Mouse (Mus musculus) liver (tissue): ENCODE results near the gene Wscd2.

ENCODE experiments used
- DNase-seq: peaks from one replicate; pipeline ENCODE4 v3.0.0-alpha.2; 2020; ENCODE audit warnings: mixed read lengths

Gene Wscd2

DNA sequence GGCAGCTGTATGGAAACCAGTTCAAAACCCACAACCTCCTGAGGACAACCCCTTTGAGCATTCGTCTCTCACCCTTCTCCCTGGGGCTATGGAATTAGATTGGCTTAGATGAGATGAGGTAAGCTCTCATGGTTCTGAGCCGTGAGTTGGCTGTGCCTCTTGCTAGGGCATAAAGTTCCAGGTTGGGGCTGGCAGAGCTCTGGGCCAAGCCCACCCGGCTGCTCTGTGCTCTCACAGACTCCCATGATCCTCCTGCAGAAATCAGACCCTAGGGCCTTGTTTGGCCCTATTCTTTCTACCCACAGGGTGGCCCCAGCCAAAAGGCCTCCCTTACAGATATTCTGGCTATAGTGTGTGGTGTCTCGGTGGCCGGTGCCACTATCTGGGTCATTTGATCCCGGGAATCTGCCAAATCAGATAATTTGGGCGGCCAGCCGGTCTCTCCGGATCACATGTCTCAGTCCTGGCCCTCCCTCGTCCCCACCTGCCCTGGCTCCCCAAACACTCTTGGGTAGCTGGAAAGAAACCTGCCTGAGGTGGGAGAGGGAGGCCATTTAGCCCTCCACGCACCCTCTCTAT lies 4.5 kb upstream of the Wscd2 start:
- no peak for DNase-seq

DNA sequence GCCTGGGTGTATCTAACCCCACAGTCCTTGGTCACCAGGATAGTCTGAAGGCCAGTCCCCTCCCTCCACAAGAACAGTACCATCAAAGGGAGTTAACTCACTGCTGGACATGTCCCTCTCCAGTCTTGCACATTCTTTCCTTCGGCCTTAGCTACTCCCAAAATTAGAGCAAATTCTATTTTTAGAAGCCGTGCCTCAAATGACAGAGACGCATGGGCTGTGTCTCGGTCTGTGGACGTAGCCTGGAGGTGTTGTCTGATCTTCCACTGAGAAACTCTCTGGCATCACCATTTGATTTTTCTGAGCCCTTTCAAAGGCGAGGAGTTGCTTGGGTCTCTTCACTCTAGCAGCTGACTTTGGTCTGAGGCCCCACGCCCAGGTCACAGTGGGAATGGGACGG lies 2.3 kb upstream of the Wscd2 start:
- no peak for DNase-seq

DNA sequence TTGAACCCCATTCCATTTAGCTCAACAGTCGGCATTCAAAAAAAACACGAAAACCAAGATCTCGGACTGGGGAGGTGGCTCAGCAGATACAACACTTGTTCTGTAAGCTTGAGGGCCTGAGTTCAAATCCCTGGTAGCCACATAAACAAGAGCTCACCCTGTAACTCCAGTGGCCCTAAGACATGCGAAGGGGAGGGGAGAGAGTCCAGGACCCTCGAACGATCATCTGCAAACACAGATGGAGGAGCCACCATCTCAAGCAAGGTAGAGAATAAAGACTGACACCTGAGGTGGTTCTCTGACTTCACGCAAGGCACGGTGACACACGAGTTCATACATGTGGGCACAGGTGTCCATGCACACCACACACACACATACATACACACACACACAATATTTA lies 516 bp upstream of the Wscd2 start:
- no peak for DNase-seq

DNA sequence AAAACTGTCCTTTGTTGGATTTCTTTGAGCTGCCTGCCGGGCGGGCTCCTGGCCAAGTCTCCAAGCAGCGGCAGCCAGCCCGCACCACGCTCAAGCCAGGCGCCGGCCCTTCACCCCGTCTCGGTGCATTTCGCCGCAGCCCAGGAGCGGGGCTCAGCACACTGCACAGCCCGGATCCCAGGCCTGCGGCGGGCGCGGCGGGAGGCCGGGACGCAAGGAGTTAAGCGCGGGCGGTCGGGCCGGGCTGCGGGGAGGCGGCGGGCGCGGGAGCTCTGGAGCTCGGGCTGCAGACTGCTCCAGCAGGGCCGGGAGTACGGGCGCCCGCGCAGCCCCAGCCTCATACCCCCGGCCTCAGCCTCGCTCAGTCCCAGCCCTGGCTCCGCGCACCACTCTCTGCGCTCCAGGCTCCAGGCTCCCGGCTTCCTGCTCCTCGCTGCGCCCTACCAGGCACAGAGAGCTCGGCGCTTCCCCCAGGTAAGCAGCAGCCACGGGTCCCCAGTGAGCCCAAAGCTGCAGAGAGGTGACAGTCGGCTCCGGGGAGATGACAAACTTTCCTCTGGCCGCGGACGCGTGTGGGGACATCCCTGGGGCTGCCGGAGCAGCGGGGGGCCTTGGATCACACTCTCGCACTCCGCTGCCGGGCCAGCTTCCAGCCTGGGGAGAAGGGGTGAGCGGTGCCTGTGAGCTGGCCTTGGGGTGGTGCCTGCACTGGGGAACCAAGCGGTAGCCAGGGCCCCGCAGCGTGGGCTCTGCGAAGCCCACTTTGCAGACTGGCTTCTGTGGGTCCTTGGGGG lies 531 bp downstream of the Wscd2 start:
- peak; percentile 13 for DNase-seq

DNA sequence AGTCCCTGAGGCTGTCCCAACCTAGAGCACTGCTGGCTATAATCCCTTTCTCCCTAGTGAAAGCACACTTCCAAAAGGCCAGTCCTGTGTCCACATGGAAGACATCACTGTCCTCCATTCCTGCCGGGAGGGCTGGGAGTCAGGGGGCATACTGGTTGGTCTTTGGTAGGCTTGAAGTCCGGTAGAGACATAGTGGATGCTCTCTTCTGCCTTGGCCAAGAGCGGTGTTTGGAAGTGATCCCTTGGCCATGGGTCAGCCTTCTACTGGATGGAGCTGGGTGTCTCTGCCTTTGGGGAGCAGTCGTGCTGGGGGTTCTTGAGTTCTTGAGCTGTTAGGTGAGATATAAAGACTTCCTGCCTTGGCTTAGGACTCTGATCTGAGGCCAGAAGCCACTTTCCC lies 1.4 kb downstream of the Wscd2 start:
- DNase-seq, result no peak

DNA sequence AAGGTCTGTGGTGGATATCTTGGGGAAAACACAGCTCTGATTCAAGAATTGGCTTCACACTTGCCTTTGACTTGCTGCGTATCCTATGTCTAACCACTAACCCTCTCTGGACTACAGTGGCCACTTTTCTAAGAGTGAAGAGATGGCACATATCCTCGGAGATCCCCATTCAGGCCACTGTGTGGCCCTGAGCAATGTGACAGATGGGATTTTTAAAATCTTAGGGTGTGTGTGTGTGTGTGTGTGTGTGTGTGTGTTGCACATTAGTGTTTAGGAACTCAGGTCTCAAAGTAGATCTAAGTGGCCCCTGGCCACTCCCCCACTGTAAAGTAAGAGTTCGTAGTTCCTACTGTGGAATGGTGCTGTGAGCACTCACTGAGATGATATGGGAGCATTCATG lies 1.9 kb downstream of the Wscd2 start:
- DNase-seq, result no peak

DNA sequence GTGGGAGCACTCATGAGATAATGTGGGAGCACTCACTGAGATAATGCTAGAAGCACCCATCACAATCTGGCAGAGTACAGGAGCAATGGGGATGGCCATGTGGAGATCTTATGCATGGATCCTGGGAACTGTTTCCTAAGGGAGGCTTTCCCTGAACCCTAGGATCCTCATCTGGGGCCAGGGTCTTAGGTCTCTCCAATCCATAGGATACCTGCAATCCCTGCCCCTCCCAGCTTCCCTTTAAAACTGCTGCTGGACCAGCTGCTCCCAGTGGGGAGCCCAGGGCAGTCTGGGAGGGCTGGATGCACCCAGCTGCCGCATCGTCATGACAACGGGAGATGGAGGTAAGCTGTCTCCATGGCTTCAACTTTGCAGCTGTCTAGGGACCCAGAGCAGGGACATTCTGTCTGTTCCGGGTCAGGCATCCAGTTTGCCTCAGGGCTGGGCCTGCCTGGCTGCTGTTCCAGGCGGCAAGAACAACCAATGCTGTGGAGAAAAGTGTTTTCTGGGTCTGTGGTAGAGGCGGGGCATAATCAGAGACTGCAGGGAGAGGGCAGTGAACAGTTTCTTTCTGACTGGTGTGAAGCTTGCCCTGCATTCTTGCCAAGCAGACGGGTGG lies 2.4 kb downstream of the Wscd2 start:
- no peak for DNase-seq

DNA sequence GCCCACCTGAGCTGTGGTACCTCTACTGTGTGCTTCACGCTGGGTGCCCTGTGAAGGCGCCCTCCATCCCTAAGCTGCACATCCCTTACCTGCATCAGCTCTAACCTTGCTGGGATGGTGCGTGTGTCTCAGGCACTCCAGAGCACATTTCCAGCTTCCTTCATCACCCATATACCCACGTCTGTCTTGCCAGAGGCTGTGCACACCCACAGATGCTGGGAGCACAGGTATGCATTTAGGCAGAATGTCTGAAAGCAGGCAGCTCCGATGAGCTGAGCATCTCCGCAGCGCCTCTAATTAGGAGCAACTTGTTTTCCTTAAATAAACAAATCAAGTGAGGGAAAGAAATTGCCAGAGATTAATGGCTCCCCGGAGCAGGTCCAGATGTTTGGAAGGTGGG lies 3.9 kb downstream of the Wscd2 start:
- DNase-seq, result no peak

DNA sequence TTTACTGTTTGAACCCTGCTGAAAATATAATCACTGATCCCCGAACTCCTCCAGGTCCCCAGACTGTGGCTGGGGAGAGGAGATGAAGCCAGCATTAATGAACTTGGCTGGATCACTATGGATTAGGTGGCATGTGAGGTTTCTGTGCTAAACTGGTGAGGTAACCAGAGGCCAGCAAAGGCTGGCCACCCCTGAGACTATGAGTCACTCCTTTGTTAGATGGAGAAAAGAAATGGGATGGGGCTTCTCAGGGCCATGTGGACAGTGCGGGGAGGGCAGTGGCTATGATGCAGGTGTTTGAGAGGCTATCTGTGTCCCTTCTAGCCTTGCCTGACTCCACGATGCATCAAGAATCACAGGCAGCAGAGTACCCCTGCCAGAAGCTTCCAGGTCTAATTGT lies 6.8 kb downstream of the Wscd2 start:
- DNase-seq, result no peak

DNA sequence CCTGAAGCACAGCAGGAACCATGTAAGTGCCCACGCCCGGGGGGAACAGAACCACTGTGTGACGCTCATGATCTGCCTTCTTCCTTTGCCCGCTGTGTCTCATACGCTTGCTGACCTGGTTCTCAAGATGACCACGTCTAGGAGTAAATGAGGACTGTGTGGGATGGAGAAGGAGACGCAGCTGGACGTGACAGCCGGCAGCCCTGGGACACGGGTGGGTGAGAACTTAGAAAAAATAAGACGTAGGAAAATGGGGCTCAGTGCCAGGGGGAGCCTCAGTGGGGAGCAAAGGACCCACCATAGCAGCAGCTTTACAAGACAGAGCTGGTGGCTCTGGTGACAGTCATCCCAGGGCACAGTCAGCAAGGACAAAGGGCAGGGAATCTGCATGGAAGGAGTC lies 9.3 kb downstream of the Wscd2 start:
- no peak for DNase-seq

DNA sequence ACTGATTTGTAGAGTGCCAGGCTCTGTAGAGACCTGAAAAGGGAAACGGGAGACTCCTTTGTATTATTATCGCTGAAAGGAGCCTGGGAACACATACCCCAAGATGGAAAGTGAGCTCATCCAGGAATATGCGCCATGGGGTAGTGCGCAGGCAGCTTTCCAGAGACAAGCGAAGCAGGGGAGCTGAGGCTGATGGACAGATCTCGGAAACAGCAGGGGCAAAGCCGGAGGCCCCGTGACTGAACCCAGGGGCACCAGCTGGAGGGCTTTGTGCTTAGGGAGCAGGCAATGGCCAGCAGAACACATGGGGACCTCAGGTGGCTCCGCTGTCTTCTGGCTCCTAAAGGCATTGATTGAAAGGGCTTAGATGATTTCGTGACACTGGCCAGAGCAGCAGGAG lies 13.1 kb downstream of the Wscd2 start:
- no peak for DNase-seq

DNA sequence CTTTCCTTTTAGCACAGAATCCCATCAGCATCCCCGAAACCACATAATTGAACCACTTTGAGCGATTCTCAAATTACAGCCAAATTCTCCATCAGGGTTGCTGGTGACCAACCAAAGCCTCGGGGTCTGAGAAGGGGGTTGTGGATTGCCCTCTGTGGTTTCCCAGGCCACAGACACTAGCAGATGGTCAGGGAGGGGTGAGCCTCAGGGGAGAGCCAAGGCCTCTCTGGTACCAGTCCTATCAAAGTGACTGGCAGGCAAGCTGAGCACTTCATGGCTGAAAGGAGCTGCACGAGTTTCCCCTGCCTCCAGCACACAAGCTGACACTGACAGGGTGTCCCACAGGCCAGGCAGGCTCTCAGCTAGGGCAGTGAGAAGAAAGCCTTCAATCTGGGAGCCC lies 14.5 kb downstream of the Wscd2 start:
- DNase-seq, result no peak

DNA sequence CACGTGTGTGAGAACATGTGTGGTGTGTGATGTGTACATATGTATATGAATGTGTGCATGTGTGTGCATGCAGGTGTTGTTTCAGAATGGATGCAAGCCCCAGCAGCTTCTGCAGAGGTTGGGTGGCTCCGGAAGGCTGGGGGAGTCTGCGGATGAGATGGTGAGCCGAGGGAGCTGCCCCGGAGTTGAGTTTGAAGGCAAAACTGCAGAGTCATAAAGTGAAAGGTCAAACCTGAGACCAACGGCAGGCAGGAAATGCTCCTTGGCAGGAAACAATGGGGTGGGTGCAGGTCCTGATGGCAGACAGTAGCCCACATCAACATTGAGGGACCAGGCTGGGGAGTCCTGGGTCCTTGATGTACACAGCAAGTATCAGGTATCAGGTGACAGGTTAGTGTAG lies 15.9 kb downstream of the Wscd2 start:
- no peak for DNase-seq

DNA sequence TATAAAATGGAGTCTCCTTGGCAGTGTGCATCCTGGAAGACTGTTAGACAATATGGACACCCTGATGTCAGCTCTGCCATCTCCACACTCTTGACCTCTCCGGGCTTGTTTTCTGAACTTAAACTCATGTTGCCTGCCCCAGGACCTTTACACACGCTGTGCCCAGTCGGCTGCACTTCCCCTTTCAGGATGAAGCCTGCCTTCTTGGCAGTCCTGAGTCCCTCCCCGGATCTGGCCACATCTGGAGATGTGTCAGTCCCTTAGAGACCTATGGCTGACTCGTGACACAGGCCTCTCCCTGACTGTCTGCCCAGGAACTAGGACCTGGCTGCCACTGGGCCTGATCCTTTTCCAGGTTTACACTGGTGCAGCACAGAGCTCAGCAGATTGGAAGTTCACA lies 16.6 kb downstream of the Wscd2 start:
- DNase-seq, result no peak

DNA sequence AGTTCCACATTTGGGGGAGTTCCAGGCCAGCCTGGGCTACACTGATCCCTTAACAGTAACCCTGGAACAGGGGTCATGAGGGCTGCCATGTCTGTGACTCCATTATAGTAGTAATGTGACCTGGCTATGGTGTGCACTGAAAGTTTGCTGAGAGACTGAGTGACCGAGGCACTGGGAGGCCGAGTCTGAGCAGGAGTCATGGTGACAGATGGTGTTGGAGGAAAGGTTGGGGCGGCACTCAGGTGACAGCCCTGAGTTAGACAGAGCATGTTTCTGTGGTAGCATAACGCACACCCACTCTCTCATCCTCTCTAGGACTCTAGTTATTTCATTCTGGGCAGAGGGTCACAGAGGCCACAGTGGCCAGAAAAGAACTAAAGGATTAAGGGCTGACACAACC lies 19.0 kb downstream of the Wscd2 start:
- DNase-seq, result no peak

DNA sequence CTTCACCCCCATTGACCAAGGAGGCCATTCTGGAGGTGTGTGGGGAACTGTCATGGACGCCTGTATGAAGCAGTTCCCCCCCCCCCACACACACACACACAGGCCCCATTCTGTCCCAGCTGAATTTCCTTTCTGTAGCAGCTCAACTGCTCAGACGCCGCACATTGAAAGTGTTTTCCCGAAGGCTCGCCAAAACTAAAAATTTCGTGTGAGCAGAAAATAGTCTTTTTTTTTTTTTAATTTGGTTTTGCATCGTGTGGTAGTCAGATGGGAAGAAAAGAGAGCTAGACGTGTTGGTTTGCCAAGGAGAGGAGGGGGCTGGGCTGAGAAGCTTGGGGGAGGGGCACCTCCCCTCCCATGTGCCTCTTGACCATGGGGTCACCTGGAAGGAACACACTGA lies 23.5 kb downstream of the Wscd2 start:
- DNase-seq, result no peak

DNA sequence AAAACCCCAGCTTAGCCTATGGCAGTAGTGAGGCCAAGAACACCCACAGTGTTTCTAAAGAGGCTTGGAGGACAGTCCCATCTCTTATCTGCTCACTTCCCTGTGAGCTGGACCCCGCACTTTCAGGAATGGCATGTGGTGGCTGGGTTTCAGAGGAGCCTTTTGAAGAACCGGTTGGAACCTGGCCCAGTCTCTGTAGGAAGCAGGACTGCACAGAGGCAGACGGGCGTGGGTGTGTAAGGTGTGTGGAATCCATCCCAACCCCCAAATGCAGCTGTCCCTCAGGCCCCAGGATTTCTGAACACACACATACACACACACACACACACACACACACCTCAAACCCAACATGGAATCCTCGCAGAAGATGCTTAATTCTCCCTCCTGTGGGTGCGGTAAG lies 23.9 kb downstream of the Wscd2 start:
- no peak for DNase-seq

DNA sequence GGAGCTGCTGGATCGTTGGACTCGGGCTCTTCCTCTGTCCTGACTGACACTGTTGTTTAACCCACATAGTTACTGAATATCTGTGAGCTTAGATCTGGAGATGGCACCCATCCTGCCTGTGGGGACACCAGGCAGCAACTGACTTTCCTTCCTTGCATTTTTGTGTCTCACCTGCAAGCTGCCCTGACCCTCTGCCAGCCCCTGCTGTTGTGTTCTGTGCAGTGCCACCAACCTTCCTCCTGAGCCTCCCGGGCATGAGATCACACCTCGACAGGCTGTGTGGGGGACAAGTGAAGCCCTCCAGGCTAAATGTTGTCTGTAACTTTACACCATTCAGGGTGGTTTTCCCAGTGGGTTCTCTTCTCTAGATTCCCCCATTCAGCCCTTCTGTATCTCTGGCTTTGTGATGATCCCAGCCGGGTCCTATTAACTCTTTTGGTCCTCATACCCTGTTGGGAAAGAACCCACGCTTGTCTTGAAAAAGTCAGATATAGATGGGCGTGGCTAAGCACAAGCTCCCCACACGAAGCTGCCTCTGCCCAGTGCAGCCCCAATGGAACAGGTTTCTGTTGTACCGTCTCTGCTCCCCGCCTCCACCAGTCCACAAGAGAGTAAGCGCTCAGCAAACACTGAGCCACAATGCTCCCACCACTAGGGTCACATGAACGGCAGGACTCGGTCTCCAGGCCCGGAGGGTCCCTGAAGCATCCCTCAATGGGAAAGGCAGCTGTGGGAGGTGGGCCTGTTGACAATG lies 26.2 kb downstream of the Wscd2 start:
- no peak for DNase-seq

DNA sequence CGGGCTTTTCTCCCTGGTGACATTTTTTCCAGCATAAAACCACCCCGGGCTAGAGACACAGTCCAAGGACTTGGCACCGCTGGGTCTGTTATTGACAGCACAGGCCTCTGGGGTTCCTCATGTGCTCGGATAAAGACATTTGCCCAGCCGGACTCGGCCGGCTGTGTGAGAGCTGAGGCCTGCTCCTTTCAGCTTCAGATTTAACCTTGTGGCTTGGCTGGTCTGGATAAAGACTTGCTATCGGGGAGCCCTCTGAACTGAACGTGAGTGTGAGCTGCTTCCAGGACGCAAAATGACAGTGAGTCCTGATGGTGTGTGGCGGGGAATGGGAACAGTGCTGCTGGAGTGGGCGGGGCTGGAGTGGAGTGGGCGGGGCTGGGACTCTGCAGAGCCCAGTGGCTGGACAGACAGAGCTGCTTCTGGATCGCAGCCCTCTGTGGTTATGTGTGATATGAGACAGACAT lies 26.8 kb downstream of the Wscd2 start:
- peak; percentile 15 for DNase-seq

DNA sequence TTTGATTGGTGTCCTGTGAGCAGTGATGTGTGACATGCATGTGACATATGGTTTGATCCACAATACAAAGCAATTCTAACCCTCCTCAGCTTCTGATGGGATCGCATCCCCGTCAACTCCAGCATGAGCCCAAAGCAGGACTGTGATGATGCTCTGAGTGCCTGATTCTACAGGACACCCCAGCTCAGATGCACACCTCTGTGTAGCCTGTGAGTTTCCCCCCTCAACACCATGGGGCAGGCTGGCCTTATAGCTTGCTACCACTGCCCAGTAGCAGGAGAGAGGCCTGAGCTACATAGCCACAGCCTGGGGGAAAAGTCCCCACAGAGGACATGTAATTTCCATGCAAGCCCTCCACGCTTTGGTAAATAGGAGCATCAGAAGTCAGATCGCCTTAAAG lies 27.3 kb downstream of the Wscd2 start:
- no peak for DNase-seq

DNA sequence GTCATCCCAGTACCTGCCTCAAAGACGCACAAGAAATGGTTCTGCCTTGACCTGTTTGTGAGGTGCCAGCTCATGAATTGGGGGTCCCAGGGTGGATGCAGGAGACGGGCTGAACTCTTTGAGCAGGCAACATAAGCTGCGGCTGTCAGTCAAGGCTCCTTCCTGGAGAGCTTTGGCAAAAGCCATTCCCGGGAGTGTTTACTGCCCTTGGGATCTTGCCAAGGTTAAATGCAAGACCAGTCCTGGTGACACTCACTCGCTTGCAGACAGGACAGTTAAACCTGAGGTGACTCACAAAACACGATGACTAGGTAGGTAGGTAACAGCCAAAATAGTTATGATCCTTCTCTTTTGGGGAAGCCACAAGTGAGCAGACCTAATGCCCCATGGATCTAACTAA lies 30.9 kb downstream of the Wscd2 start:
- no peak for DNase-seq

DNA sequence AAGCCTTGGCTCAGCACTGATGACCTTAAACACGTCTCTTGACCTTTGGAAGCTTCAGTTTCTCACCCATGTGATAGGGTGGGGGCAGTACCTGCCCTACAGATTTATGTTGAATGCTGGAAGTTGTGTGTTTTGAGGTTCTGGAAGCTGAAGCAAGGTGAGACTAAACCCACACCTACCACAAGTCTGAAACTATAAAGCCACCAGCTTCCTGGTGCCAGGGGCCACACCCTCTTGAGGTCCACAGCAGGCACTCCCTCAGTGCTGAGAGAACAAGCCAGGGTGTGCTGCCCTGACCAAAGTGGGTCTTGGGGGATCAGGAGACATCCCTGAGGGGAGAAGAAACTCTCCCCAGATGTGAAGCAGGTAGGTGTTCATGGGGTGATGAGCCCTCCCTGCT lies 48.7 kb downstream of the Wscd2 start:
- DNase-seq, result no peak

DNA sequence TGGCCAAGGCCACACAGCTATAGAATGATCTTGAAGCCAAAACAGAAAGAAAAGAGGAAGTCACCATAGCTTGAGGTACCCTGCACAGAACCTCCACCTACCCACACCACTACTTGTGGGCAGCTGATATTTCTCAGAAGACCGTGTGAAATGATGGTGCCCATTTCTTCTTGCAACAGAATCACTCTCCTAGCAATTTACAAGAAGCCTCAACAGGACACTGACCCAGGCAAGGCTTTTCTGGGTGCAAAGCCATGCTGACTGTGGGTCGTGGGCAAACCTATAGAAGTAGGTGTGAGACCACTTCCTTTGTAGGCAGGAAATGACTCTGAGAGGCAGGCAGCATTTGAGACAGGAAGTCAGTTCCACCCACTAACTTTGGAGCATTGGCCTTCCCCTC lies 49.3 kb downstream of the Wscd2 start:
- no peak for DNase-seq

DNA sequence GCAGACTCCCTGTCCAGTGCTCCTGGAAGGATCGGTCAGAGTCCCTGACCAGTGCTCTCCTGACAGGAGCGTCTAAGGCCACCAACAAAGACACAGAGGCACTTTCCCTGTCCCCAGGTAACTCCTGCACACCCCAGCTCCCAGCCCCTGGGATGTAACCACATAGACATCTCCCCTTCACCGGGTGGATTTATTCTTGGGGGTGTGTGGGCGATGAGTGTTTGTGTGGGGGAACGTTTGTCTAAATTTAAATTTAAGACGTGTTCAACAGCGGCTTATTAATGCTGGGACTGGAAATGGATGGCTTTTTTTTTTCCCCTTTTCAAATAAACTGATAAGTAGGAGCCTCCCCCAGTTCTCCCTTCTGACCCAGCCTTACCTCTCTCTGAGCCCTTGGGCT lies 49.7 kb downstream of the Wscd2 start:
- no peak for DNase-seq
